In genomic region chr19:43878111-43879092, GRCm38 (mm10) we compare ENCODE assay signal across 8 mouse cellular contexts.
DNase-seq lines count a peak whose midpoint lies in the region; ATAC-seq and TF ChIP-seq lines count a peak whose summit lies in the region.

No protein-coding gene starts in this region.

- H3K36me3 ChIP-seq in forebrain, postnatal 0 days (ENCODE audit: insufficient read depth), result peaks cover 6% of the 10 kb centered on the region; the same call in 1 of the 2 replicates
- peaks cover 13% of the 10 kb centered on the region for H3K36me3 ChIP-seq in limb, embryonic 15.5 days
- H3K36me3 ChIP-seq in stomach, embryonic 15.5 days, result 0 out of 2 replicates have a peak, but pooled peaks cover 4% of the 10 kb centered on the region

- no peak for DNase-seq in gastrocnemius, adult 2 months
- no peak for DNase-seq in gastrocnemius, postnatal 36 days
- DNase-seq in Muller cell, postnatal 12 days (ENCODE audit: inconsistent ontology term), result peak; percentile 71
- DNase-seq in forebrain, postnatal 0 days, result peak; percentile 56
- DNase-seq in c-Kit-positive CD71-positive TER-119-positive erythroid progenitor cells, embryonic 14.5 days (ENCODE audit: low spot score), result no peak
- DNase-seq in spleen, postnatal 14 days (ENCODE audit: low spot score in 2 of 2), result no peak

- H3K27me3 ChIP-seq in forebrain, postnatal 0 days (ENCODE audit: insufficient read depth, low read length), result no peaks in the 10 kb centered on the region
- no peaks in the 10 kb centered on the region for H3K27me3 ChIP-seq in limb, embryonic 15.5 days
- no peaks in the 10 kb centered on the region for H3K27me3 ChIP-seq in stomach, embryonic 15.5 days (replicated peaks)

- peak overlapping the region; percentile 76 for H3K27ac ChIP-seq in gastrocnemius, adult 2 months
- H3K27ac ChIP-seq in forebrain, postnatal 0 days (ENCODE audit: low read depth, low read length), result peak overlapping the region; percentile 35; the same call in 1 of the 2 replicates
- H3K27ac ChIP-seq in limb, embryonic 15.5 days, result peak overlapping the region; percentile 94
- H3K27ac ChIP-seq in stomach, embryonic 15.5 days, result peak overlapping the region; percentile 96

- peak overlapping the region; percentile 68; the same call in 1 of the 2 replicates for H3K9ac ChIP-seq in forebrain, postnatal 0 days
- H3K9ac ChIP-seq in limb, embryonic 15.5 days, result peak overlapping the region; percentile 66; the same call in 1 of the 2 replicates
- peak overlapping the region; percentile 34; the same call in 1 of the 2 replicates for H3K9ac ChIP-seq in stomach, embryonic 15.5 days

- WGBS in forebrain, postnatal 0 days, result 4% methylated on average over 17 of the region's 17 CpGs
- 7% methylated on average over 17 of the region's 17 CpGs for WGBS in limb, embryonic 15.5 days
- WGBS in stomach, embryonic 15.5 days, result 7% methylated on average over 17 of the region's 17 CpGs

- H3K4me3 ChIP-seq in gastrocnemius, adult 2 months, result peak overlapping the region; percentile 87
- peak overlapping the region; percentile 57 for H3K4me3 ChIP-seq in forebrain, postnatal 0 days (ENCODE audit: low read depth, low read length)
- H3K4me3 ChIP-seq in limb, embryonic 15.5 days, result peak overlapping the region; percentile 69
- H3K4me3 ChIP-seq in stomach, embryonic 15.5 days (replicated peaks), result peak overlapping the region; percentile 67

- intact Hi-C loops in gastrocnemius, adult 2 months (cut with DNase I), result loop anchor here (1.0 to 2.0 kb wide), 2 partner anchors 14 to 61 kb away; no protein-coding TSS in a partner anchor
- intact Hi-C loops in gastrocnemius, postnatal 36 days (cut with DNase I), result no loop called here

- 0 out of 2 replicates have a peak, but pooled peaks cover 5% of the 10 kb centered on the region for H3K4me1 ChIP-seq in forebrain, postnatal 0 days (ENCODE audit: insufficient read depth)
- H3K4me1 ChIP-seq in limb, embryonic 15.5 days, result peaks cover 54% of the 10 kb centered on the region
- peaks cover 42% of the 10 kb centered on the region for H3K4me1 ChIP-seq in stomach, embryonic 15.5 days

- peak overlapping the region; percentile 80 for H3K4me2 ChIP-seq in forebrain, postnatal 0 days (ENCODE audit: low read depth)
- H3K4me2 ChIP-seq in limb, embryonic 15.5 days, result peak overlapping the region; percentile 83
- H3K4me2 ChIP-seq in stomach, embryonic 15.5 days, result peak overlapping the region; percentile 65

- H3K9me3 ChIP-seq in forebrain, postnatal 0 days (ENCODE audit: low read length), result no peaks in the 10 kb centered on the region
- no peaks in the 10 kb centered on the region for H3K9me3 ChIP-seq in limb, embryonic 15.5 days
- H3K9me3 ChIP-seq in stomach, embryonic 15.5 days, result no peaks in the 10 kb centered on the region

- no peak for TF ChIP-seq CTCF in gastrocnemius, adult 2 months (IDR thresholded peaks at IDR 0.05)
- TF ChIP-seq CTCF in forebrain, postnatal 0 days (IDR thresholded peaks at IDR 0.05; ENCODE audit: low read depth), result no peak

- no peak for ATAC-seq in forebrain, postnatal 0 days
- no peak for ATAC-seq in limb, embryonic 15.5 days (ENCODE audit: insufficient number of reproducible peaks, low FRiP score, low TSS enrichment, low read depth)
- no peak for ATAC-seq in stomach, embryonic 15.5 days (ENCODE audit: insufficient read depth, low FRiP score, low read depth)

Comparison
In these comparisons a context has a peak if more than half of its experiments do, and no peak if none do; other contexts are left out.
1. DNase-seq: peak in Muller cell, postnatal 12 days (single experiment) and forebrain, postnatal 0 days (single experiment); none in gastrocnemius, adult 2 months (single experiment), gastrocnemius, postnatal 36 days (0 of 2), c-Kit-positive CD71-positive TER-119-positive erythroid progenitor cells, embryonic 14.5 days (single experiment) and spleen, postnatal 14 days (0 of 2).
2. H3K27ac ChIP-seq: peak in every context shown above with its lines; median percentile 96 in stomach, embryonic 15.5 days; 94 in limb, embryonic 15.5 days; 76 in gastrocnemius, adult 2 months; 35 in forebrain, postnatal 0 days.
3. Peak in every context shown above with its lines, with median percentiles within 50 percentile points of each other: H3K4me3 ChIP-seq, H3K4me2 ChIP-seq and H3K9ac ChIP-seq.